Mouse (Mus musculus) lung, embryonic 15.5 days (tissue): ENCODE data around the gene Olfr1340. TPM values are rescaled to one million over a fixed set of nuclear protein-coding genes. Genes with fewer than 3 reads are reported as not detected.
A peak's percentile ranks its signal among the peaks of the same experiment; 100 is the strongest.

Source experiments
- ATAC-seq: fragments of 200-750 bp; cut with Nextera tagmentation; 2 replicates; pipeline ENCODE4 v1.8.0; 2017; ENCODE audit warnings: moderate number of reproducible peaks, borderline replicate concordance; ENCODE audit not compliant: low FRiP score, low TSS enrichment; ENCODE audit errors: extremely low read depth
- H3K27ac ChIP-seq: fragments of 300-500 bp; sonication (generic); 2 replicates; pipeline ENCODE4 v1.5.1; 2015; ENCODE audit warnings: moderate library complexity, mild to moderate bottlenecking, inconsistent platforms
- H3K27me3 ChIP-seq: fragments of 300-500 bp; sonication (generic); 2 replicates; pipeline ENCODE4 v1.6.1; 2015; ENCODE audit warnings: inconsistent platforms
- H3K36me3 ChIP-seq: fragments of 300-500 bp; sonication (generic); 2 replicates; pipeline ENCODE4 v1.6.1; 2015; ENCODE audit warnings: inconsistent platforms
- H3K4me1 ChIP-seq: fragments of 300-500 bp; sonication (generic); 2 replicates; pipeline ENCODE4 v1.6.1; 2015; ENCODE audit warnings: inconsistent platforms
- H3K4me2 ChIP-seq: fragments of 300-500 bp; sonication (generic); 2 replicates; pipeline ENCODE4 v1.6.1; 2015; ENCODE audit warnings: inconsistent platforms, mild to moderate bottlenecking, moderate library complexity
- H3K4me3 ChIP-seq: fragments of 300-500 bp; sonication (generic); 2 replicates; pipeline ENCODE4 v1.5.1; 2015; ENCODE audit warnings: mild to moderate bottlenecking, inconsistent platforms
- H3K9ac ChIP-seq: fragments of 300-500 bp; sonication (generic); 2 replicates; pipeline ENCODE4 v1.6.1; 2015; ENCODE audit warnings: inconsistent platforms
- H3K9me3 ChIP-seq: fragments of 300-500 bp; sonication (generic); 2 replicates; pipeline ENCODE4 v1.6.1; 2016; ENCODE audit warnings: inconsistent platforms
- WGBS: fragments of 180-500 bp; shearing (Covaris S2); methylation state at CpG from one replicate; pipeline ENCODE4 v1.1.7; 2015; 5-methylcytosine and 5-hydroxymethylcytosine counted together
- polyA plus RNA-seq: library from polyadenylated mRNA; unstranded; fragments of >200 nt; fragmentation: Nextera tagmentation; extraction: Ambion mirVana; gene quantifications from 2 replicates; pipeline ENCODE4 v1.2.1, GENCODE M21; 2015

Gene Olfr1340
- not detected in 2 replicates for polyA plus RNA-seq

GRCm38 (mm10) chr4:118719838-118720237 is at the start of gene Olfr1340:
Gene Olfr1340 (plus strand): TSS chr4:118720138.
- H3K9me3 ChIP-seq: no peaks in the 10 kb centered on the region
- H3K4me1 ChIP-seq: no peaks in the 10 kb centered on the region
- H3K27me3 ChIP-seq: no peaks in the 10 kb centered on the region
- ATAC-seq: no peak
- no peak within 1 kb of the TSS for H3K4me3 ChIP-seq
- no peak within 1 kb of the TSS for H3K9ac ChIP-seq
- no peaks in the 10 kb centered on the region for H3K36me3 ChIP-seq
- no peak within 1 kb of the TSS for H3K27ac ChIP-seq
- no peak within 1 kb of the TSS for H3K4me2 ChIP-seq

DNA sequence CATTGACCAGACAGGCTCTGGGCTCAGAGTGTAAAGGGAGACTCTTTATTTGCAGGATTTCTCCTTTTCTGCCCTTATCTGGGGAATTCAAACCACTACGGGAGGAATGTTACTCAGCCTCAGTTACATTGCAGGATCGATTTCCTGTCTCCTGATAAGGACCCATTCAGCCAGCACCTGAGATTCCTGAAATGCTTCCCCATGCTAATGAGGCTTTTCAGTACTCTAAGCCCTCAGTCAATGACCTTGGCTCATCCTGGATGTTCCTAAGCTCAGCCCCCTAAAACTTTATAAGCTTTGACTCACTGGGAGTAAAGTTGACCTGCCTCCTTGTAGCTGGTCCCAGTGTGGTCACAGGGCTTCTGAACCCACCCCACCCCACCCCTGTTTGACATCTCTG is 32.9 kb upstream of the Olfr1340 start:
- no peak overlapping the region for H3K4me3 ChIP-seq
- no peak overlapping the region for H3K4me2 ChIP-seq
- H3K27ac ChIP-seq: peak overlapping the region; percentile 58
- no peak overlapping the region for H3K9ac ChIP-seq
- no peaks in the 10 kb centered on the region for H3K27me3 ChIP-seq
- no peaks in the 10 kb centered on the region for H3K4me1 ChIP-seq
- 24% methylated on average over 2 of the region's 2 CpGs for WGBS
- ATAC-seq: peak; percentile 39; the same call in 1 of the 2 replicates
- no peaks in the 10 kb centered on the region for H3K36me3 ChIP-seq
- no peaks in the 10 kb centered on the region for H3K9me3 ChIP-seq

GRCm38 (mm10) chr4:118692412-118692973 is 27.4 kb upstream of the Olfr1340 start, which contains the start of gene Olfr1342:
Gene Olfr1342 (minus strand): TSS chr4:118692756.
- 0 out of 2 replicates have a peak, but pooled peaks have one; percentile 14 for ATAC-seq
- H3K27ac ChIP-seq: peak within 1 kb of the TSS; percentile 72
- 39% methylated on average over 12 of the region's 12 CpGs for WGBS
- H3K36me3 ChIP-seq: no peaks in the 10 kb centered on the region
- H3K4me3 ChIP-seq: no peak within 1 kb of the TSS
- no peak within 1 kb of the TSS for H3K9ac ChIP-seq
- H3K4me2 ChIP-seq: peak within 1 kb of the TSS; percentile 31
- H3K9me3 ChIP-seq: no peaks in the 10 kb centered on the region
- H3K4me1 ChIP-seq: no peaks in the 10 kb centered on the region
- no peaks in the 10 kb centered on the region for H3K27me3 ChIP-seq

- ATAC-seq: no peak
- no peaks in the 10 kb centered on the region for H3K9me3 ChIP-seq
- no peaks in the 10 kb centered on the region for H3K27me3 ChIP-seq
- H3K36me3 ChIP-seq: no peaks in the 10 kb centered on the region
- H3K9ac ChIP-seq: no peak overlapping the region
- no peak overlapping the region for H3K4me2 ChIP-seq
- H3K4me1 ChIP-seq: no peaks in the 10 kb centered on the region
- 41% methylated on average over 2 of the region's 2 CpGs for WGBS
- no peak overlapping the region for H3K4me3 ChIP-seq
- H3K27ac ChIP-seq: no peak overlapping the region
These were observed 26.1 kb upstream of the Olfr1340 start for GRCm38 (mm10) chr4:118693812-118694211.

- ATAC-seq: no peak
- no peaks in the 10 kb centered on the region for H3K4me1 ChIP-seq
- no peak within 1 kb of the TSS for H3K27ac ChIP-seq
- H3K4me3 ChIP-seq: no peak within 1 kb of the TSS
- no peak within 1 kb of the TSS for H3K4me2 ChIP-seq
- H3K9me3 ChIP-seq: no peaks in the 10 kb centered on the region
- 74% methylated on average over 3 of the region's 3 CpGs for whole genome bisulfite sequencing
- H3K36me3 ChIP-seq: no peaks in the 10 kb centered on the region
- no peak within 1 kb of the TSS for H3K9ac ChIP-seq
- no peaks in the 10 kb centered on the region for H3K27me3 ChIP-seq
These were observed 16.7 kb upstream of the Olfr1340 start, which contains the start of gene Olfr1341 for GRCm38 (mm10) chr4:118703223-118703622. Gene Olfr1341 (plus strand): TSS chr4:118703523.

DNA sequence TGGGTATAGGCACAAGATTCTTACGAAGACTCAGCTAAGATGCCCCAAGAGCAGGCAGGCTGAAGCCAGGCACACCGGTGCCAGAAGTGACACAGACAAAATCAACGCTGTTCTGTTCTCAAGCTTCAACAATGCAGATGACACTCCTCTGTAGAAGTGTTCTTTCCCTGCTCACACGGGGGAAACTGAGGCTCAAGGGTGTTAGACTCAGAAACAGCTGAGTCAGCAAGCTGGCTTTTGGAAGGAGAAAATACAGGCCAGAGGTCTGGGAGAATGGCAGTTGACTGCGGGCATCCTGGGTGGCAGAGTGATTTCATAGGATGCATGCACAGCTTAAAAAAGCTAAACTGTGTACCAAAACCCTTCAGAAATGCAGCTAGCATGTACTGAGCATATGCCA is 11.9 kb upstream of the Olfr1340 start:
- Histone ChIP-seq H3K4me1 (no peaks in the 10 kb centered on the region), H3K9me3 (no peaks in the 10 kb centered on the region), H3K4me3 (no peak overlapping the region), H3K4me2 (no peak overlapping the region), H3K27me3 (no peaks in the 10 kb centered on the region), H3K9ac (no peak overlapping the region), H3K27ac (no peak overlapping the region), H3K36me3 (no peaks in the 10 kb centered on the region)
- 79% methylated on average over 5 of the region's 5 CpGs for WGBS
- no peak for ATAC-seq

DNA sequence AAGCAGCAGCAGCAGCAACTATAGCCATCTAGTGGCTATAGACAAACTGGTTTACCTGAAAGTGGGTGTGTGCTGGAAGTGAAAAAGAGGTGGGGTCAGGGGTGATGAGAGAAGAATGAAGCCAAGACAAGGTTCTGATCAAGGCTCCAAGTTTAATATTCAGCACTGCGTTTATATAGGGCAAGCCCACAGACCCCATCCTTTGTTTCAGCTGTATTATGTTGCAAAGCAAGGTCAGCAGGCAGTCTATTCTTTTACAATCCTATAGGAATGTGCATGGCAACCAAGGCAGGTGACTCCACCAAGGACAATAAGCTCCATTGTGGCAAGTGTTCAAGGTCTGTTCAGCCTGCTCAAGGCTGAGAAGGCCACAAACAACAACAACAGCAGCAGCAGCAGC is 8.3 kb upstream of the Olfr1340 start:
- Histone ChIP-seq H3K4me3 (no peak overlapping the region), H3K27me3 (no peaks in the 10 kb centered on the region), H3K9me3 (no peaks in the 10 kb centered on the region), H3K27ac (no peak overlapping the region), H3K9ac (no peak overlapping the region), H3K4me2 (no peak overlapping the region), H3K4me1 (no peaks in the 10 kb centered on the region), H3K36me3 (no peaks in the 10 kb centered on the region)
- WGBS: 57% methylated on average over 1 of the region's 1 CpGs
- no peak for ATAC-seq

- Histone ChIP-seq H3K4me2 (no peak overlapping the region), H3K9ac (no peak overlapping the region), H3K9me3 (no peaks in the 10 kb centered on the region), H3K27me3 (no peaks in the 10 kb centered on the region), H3K4me1 (no peaks in the 10 kb centered on the region), H3K4me3 (no peak overlapping the region), H3K27ac (no peak overlapping the region), H3K36me3 (no peaks in the 10 kb centered on the region)
- WGBS: 51% methylated on average over 10 of the region's 10 CpGs
- ATAC-seq: no peak
These were observed 2.0 kb downstream of the Olfr1340 start for GRCm38 (mm10) chr4:118721742-118722483.

- H3K4me1 ChIP-seq: no peaks in the 10 kb centered on the region
- 78% methylated on average over 1 of the region's 1 CpGs for WGBS
- no peak for ATAC-seq
These were observed 11.9 kb downstream of the Olfr1340 start, which contains the start of gene Olfr1339 for GRCm38 (mm10) chr4:118731875-118732274. Gene Olfr1339 (plus strand): TSS chr4:118732175.

GRCm38 (mm10) chr4:118739574-118739973 is 19.6 kb downstream of the Olfr1340 start:
- no peak for ATAC-seq
- Histone ChIP-seq H3K9me3 (no peaks in the 10 kb centered on the region), H3K27ac (no peak overlapping the region), H3K27me3 (peaks cover 14% of the 10 kb centered on the region), H3K36me3 (no peaks in the 10 kb centered on the region), H3K9ac (no peak overlapping the region), H3K4me3 (no peak overlapping the region), H3K4me1 (no peaks in the 10 kb centered on the region), H3K4me2 (no peak overlapping the region)
- WGBS: 55% methylated on average over 3 of the region's 3 CpGs

More at GRCm38 (mm10) chr4:118731875-118732274, 11.9 kb downstream of the Olfr1340 start, which contains the start of gene Olfr1339:
- H3K9me3 ChIP-seq: no peaks in the 10 kb centered on the region
- H3K27ac ChIP-seq: no peak within 1 kb of the TSS
- H3K9ac ChIP-seq: no peak within 1 kb of the TSS
- H3K36me3 ChIP-seq: no peaks in the 10 kb centered on the region
- no peaks in the 10 kb centered on the region for H3K27me3 ChIP-seq
- H3K4me2 ChIP-seq: no peak within 1 kb of the TSS
- H3K4me3 ChIP-seq: no peak within 1 kb of the TSS

- no peak for ATAC-seq
- no peak overlapping the region for H3K4me3 ChIP-seq
- no peak overlapping the region for H3K9ac ChIP-seq
- 5% methylated on average over 11 of the region's 11 CpGs for WGBS
- no peaks in the 10 kb centered on the region for H3K4me1 ChIP-seq
- no peaks in the 10 kb centered on the region for H3K36me3 ChIP-seq
- peaks cover 14% of the 10 kb centered on the region for H3K27me3 ChIP-seq
- H3K4me2 ChIP-seq: no peak overlapping the region
- no peak overlapping the region for H3K27ac ChIP-seq
- 0 out of 2 replicates have a peak, but pooled peaks cover under 1% of the 10 kb centered on the region for H3K9me3 ChIP-seq
These were observed 21.2 kb downstream of the Olfr1340 start for GRCm38 (mm10) chr4:118740988-118741698.

- no peak overlapping the region for H3K4me2 ChIP-seq
- peaks cover 14% of the 10 kb centered on the region for H3K27me3 ChIP-seq
- H3K9me3 ChIP-seq: peaks cover 6% of the 10 kb centered on the region; the same call in 1 of the 2 replicates
- H3K4me1 ChIP-seq: no peaks in the 10 kb centered on the region
- no peaks in the 10 kb centered on the region for H3K36me3 ChIP-seq
- H3K4me3 ChIP-seq: no peak overlapping the region
- 10% methylated on average over 16 of the region's 16 CpGs for WGBS
- H3K27ac ChIP-seq: no peak overlapping the region
- no peak overlapping the region for H3K9ac ChIP-seq
- ATAC-seq: no peak
These were observed 21.9 kb downstream of the Olfr1340 start for GRCm38 (mm10) chr4:118741881-118742280.
